Mouse (Mus musculus) thymus, adult 2 months (tissue): ENCODE measurements around the gene Celf2.

ENCODE experiments used
- CTCF ChIP-seq: fragments of 200-500 bp; IDR thresholded peaks from 2 replicates; pipeline ENCODE4 v1.5.1; 2012; ENCODE audit warnings: mild to moderate bottlenecking, control low read depth, low read length, moderate library complexity, borderline replicate concordance; ENCODE audit not compliant: control insufficient read depth, poor library complexity, insufficient read depth; ENCODE audit errors: extremely low read depth
- POLR2A ChIP-seq: fragments of 200-500 bp; IDR thresholded peaks from 2 replicates; pipeline ENCODE4 v1.6.1; 2012; ENCODE audit warnings: mild to moderate bottlenecking, low read length, control low read depth, moderate library complexity; ENCODE audit not compliant: control insufficient read depth, poor library complexity, insufficient read depth; ENCODE audit errors: extremely low read depth

GRCm38 (mm10) chr2:6877094-6877493 is 632.3 kb downstream of the Celf2 start:
- no peak for TF ChIP-seq POLR2A
- TF ChIP-seq CTCF, result no peak
